Mouse (Mus musculus) CD4-positive, CD25-positive, alpha-beta regulatory T cell, adult 4 months (primary cell): ENCODE measurements around the gene Zfp120. TPM values are rescaled to one million over a fixed set of nuclear protein-coding genes. Genes with fewer than 3 reads are reported as not detected.
"Not testable (repeated sequence)": the region's sequence is repeated elsewhere in the genome, so short reads cannot be mapped to it uniquely, and the experiment has no call there.

Experiments
- ATAC-seq: one replicate; pipeline ENCODE4 v1.8.0; 2017
- polyA plus RNA-seq, 2 experiments: library from polyadenylated mRNA; unstranded; fragments of 100-300 nt; shearing (Covaris generic); gene quantifications; one replicate each; pipeline ENCODE4 v1.2.1; 2017

Zfp120 gene
- 10 to 100 TPM; 29.7 to 41.3 TPM for polyA plus RNA-seq

- ATAC-seq: peak; percentile 95
Measured at GRCm38 (mm10) chr2:150136435-150136897, at the start of gene Zfp120. Gene Zfp120 (minus strand): TSS chr2:150136708.

GRCm38 (mm10) chr2:150181570-150181999 is 45.1 kb upstream of the Zfp120 start, which contains the start of gene Gm14139:
Gene Gm14139 (plus strand): TSS chr2:150181755.
- peak; percentile 72 for ATAC-seq

- peak; percentile 47 for ATAC-seq
Measured at GRCm38 (mm10) chr2:150181046-150181445, 44.5 kb upstream of the Zfp120 start.

- ATAC-seq: not testable (repeated sequence)
Measured at GRCm38 (mm10) chr2:150179579-150179978, 43.1 kb upstream of the Zfp120 start, which contains the start of gene Gm10770. Gene Gm10770 (minus strand): TSS chr2:150179679.

- ATAC-seq: no peak
Measured at GRCm38 (mm10) chr2:150173833-150174232, 37.3 kb upstream of the Zfp120 start.

- no peak for ATAC-seq
Measured at GRCm38 (mm10) chr2:150166703-150167102, 30.2 kb upstream of the Zfp120 start.

GRCm38 (mm10) chr2:150132773-150133172 is 3.7 kb downstream of the Zfp120 start:
- no peak for ATAC-seq

GRCm38 (mm10) chr2:150132002-150132401 is 4.5 kb downstream of the Zfp120 start:
- ATAC-seq: not testable (repeated sequence)

- ATAC-seq: peak; percentile 64
Measured at GRCm38 (mm10) chr2:150111247-150111912, 25.1 kb downstream of the Zfp120 start.

GRCm38 (mm10) chr2:150099618-150100017 is 36.9 kb downstream of the Zfp120 start:
- peak; percentile 95 for ATAC-seq

Other genes with a start within 250 kb of the Zfp120 start
- gene Gm10770, start 43.0 kb upstream of the Zfp120 start, polyA plus RNA-seq: not detected
- 1 to 10 TPM; 1.1 to 1.8 TPM for gene Gm14139, start 45.0 kb upstream of the Zfp120 start, polyA plus RNA-seq
- gene Zfp937, start 81.4 kb upstream of the Zfp120 start, polyA plus RNA-seq: 10 to 100 TPM; 16.6 to 19.7 TPM
- gene Gm21994, start 118.9 kb upstream of the Zfp120 start, polyA plus RNA-seq: 10 to 100 TPM; 27.8 to 46.0 TPM
- gene Gm14124, start 120.8 kb upstream of the Zfp120 start, polyA plus RNA-seq: under 1 TPM in 1 of 2 experiments, not detected in 1; 0.32 TPM
- 10 to 100 TPM in 1 of 2 experiments, 1 to 10 TPM in 1; 8.6 to 31.9 TPM for gene Gm10130, start 187.0 kb upstream of the Zfp120 start, polyA plus RNA-seq
- 10 to 100 TPM in 1 of 2 experiments, 1 to 10 TPM in 1; 4.5 to 11.8 TPM for gene 3300002I08Rik, start 226.1 kb upstream of the Zfp120 start, polyA plus RNA-seq